Mouse (Mus musculus): ENCODE results near the gene Gjc3.
"Not testable (repeated sequence)": the region's sequence is repeated elsewhere in the genome, so short reads cannot be mapped to it uniquely, and the experiment has no call there.

The Gjc3 gene

DNA sequence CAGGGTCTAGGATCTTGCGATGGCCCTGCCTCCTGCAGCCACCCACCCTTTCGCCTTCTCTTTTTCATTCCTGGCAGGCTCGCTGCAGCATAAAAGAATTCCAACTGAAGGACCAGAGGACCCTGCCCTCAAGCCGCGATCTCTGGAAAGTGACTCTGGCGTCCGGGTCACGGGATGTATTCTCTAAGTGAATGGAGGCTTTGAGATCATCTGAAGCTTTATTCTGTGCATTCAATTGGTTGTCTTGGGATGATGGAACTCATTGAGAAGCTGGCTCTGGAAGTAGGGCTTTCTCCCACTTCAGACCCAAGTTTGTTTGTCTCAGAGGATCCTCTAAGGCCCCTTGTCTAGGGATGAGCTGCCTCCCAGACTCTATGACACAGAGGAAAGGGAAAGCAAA is at the start of gene Gjc3:
Gjc3 (minus strand) TSS at position 154 of the 400 bp plus-strand sequence.
- in situ Hi-C loops (cut with MboI; ENCODE audit: low sequenced_read_pairs), result no loop called here

DNA sequence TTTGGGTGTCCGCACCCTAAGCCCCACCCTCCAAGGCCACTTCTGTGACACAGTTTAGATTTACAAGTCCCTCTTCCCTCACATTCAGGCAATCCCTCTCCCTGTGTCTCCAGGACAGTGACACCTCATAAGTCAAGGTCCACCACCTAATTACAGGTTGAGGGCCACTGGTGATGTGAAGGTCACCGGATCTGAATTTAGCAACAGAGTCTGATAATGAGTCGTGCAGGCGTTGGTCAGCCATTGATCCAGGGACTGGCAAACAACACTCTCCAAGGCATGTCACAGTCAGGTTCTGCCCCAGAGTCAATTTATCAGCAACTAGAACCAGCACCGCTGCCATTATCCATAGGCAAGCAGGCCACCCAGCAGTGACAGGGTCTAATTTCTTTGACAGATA is 49.5 kb upstream of the Gjc3 start:
- in situ Hi-C loops (cut with MboI; ENCODE audit: low sequenced_read_pairs), result no loop called here

DNA sequence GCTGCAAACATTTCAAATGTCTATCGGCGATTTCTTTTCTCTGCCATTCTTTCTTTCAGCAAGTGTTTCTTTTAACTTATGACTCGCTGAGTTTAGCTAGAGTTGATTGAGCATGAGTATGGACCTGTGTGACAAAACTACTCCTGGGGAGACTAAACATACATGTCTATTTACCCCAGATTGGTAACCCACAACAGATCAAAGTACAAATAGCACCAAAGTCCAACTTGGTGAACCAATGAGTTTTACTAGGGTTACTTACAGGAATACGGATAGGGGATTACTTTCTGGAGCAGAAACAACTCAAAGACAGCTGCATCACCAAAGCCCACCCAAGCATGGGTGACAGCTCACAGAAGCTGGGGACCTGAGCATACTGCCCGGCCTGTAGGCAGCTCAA is 46.5 kb upstream of the Gjc3 start:
- in situ Hi-C loops (cut with MboI; ENCODE audit: low sequenced_read_pairs), result no loop called here

DNA sequence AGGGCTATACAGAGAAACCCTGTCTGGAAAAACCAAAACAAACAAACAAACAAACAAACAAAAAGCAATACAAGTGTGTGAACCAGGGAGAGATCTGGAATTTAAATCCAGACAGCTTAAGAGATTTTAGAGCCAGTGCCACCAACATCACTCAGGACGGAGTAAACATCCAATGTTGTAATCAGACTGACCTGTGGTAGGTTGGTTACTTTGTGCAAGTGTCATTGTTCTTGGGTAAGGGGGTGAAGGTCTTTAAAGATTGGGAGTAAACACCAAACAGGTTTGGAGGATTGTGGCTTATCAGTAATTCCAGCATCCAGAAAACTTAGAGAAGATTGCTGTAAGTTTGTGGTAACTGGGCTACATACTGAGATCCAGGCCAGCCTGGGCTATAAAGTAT is 23.5 kb upstream of the Gjc3 start:
- in situ Hi-C loops (cut with MboI; ENCODE audit: low sequenced_read_pairs), result no loop called here

DNA sequence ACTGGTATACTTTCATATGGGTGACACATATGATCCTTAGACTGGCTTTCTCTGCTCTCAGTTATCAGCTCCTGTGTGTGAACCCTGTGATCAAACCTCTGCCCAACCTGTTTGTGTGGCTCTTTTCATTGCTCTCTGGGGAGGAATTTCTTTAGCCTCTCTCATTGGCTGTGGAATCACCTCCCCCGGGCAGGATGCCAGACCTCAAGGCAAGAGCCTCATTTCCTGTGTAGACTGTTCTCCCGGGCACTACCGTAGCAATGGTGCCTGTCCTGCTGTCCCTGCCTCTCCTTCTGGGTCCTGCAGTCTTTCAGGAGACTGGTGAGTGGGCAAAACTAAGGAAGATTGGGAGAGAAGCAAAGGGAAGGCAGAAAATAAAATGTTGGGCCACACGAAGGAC is 18.4 kb upstream of the Gjc3 start, which contains the start of gene Azgp1:
Azgp1 (plus strand) TSS at position 221 of the 400 bp plus-strand sequence.
- in situ Hi-C loops (cut with MboI; ENCODE audit: low sequenced_read_pairs), result no loop called here

DNA sequence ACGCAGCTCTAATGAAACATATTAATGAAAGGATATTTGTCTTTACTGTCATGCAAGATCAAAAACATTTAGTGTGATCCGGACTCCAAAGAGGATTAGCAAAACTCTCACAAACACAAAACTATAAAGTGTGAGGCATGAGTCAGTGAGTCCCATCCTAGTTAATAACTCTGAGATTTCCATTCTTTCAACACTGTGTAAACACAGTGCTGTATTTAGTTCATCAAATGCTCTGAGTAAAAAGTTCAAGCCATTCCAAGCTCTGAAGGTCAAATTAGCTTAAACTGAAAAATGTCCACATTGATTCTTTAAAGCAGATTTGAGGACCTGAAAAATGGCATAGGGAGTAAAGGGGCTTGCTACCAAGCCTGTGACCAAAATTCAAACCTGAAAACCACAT is 16.2 kb upstream of the Gjc3 start:
- in situ Hi-C loops (cut with MboI; ENCODE audit: low sequenced_read_pairs), result no loop called here

DNA sequence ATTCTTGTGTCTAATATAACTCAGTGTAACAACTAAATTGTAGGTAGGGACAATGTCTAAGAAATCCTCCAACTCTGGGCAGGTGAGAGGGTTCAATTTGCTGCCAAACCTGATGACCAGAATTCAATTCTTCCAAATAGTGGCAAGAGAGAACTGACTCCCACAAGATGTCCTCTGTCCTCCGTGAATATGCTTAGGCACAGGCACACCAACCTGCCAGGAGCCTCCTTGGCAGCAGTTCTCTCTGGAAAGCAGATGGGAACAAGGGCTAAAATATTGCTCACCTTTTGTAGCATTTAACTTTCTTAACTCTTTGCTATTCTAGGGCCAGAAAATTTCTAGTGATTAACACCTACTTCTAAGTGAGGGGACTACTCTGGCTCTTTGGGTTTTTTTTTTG is 14.4 kb upstream of the Gjc3 start:
- in situ Hi-C loops (cut with MboI; ENCODE audit: low sequenced_read_pairs), result no loop called here

DNA sequence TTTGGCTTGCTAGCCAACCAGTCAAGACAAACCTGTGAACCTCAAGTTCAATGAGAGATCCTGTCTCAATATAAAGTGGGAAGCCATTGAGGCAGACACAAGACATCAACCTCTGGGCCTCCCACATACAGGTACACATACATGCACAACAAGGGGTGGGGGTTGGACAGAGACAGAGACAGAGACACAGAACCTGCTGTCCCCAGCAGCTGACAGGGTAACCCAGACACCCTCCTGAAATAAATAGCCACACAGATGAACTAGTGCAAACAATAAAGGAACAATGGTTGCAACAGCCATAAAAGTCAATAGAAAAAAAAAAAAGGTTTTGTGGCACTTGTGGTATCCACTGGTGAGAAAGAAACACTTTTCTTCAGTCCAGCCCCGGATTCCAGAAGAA is 12.5 kb upstream of the Gjc3 start:
- in situ Hi-C loops (cut with MboI; ENCODE audit: low sequenced_read_pairs), result no loop called here

DNA sequence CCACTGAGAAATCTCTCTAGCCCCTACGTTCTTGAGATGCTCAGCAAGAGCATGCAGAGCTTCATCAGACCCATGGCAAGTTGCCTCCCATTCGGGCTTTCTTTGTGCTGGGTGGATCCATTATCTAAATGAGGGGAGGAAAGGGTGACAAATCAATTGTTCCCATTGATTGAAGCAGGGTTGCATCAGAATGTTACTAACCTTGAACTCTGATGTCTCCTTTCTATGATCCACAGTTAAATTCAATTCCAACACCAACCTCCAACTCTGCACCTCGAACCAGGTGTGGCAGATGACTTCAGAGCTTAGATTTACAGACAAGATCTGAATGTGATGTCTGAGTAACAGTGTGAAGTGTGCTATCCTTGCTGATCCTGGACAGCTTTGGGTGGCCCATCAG is 11.8 kb upstream of the Gjc3 start:
- in situ Hi-C loops (cut with MboI; ENCODE audit: low sequenced_read_pairs), result no loop called here

DNA sequence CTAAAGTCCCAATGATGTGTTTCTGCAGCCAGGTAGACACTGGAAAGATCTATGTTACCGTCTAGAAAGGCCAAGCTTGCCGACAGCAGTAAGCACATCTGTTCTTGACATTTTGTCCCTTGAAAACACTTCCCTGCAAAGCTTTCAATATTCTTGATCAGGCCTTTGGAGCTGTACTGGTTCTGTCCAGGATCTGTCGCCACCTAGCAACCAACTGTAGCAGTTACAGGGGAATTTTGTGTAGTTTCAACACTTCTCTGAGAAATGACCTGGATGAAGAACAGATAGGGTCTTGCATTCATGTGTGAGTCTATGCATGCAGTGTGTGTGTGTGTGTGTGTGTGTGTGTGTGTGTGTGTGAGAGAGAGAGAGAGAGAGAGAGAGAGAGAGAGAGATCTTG is 10.8 kb upstream of the Gjc3 start:
- in situ Hi-C loops (cut with MboI; ENCODE audit: low sequenced_read_pairs), result no loop called here

DNA sequence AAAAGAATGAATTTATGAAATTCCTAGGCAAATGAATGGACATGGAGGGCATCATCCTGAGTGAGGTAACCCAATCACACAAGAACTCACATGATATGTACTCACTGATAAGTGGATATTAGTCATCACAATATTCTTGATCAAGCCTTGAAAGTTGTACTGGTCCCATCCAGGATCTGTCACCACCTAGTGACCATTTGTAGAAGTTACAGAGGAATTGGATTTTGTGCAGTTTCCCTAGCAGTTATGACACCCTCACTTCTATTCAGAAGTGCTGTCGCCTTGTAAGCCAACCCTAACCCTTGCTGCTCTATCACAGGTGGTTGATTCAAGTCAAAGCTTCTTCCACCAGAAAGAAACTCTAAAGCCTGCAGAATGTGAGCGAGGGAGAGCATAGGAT is 10.3 kb upstream of the Gjc3 start:
- in situ Hi-C loops (cut with MboI; ENCODE audit: low sequenced_read_pairs), result no loop called here

DNA sequence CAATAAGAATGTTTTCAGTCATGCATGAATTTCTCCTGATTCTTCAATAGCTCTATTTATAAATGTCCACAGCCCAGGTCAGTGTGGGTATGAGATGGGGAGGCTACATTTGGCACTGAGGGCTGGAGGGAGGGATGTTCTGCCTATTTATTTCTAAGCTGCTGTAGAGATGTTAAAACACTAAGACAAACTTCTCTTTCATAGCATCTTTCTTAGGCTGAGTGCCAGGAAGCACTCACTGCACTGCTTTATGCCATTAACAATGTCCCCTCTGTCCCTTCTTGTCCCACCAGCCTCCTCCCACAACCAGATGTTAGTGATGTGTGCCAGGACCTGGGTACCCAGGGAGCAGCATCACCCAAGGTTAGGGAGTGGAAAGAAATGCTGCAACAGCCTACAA is 3.6 kb upstream of the Gjc3 start:
- in situ Hi-C loops (cut with MboI; ENCODE audit: low sequenced_read_pairs), result no loop called here

DNA sequence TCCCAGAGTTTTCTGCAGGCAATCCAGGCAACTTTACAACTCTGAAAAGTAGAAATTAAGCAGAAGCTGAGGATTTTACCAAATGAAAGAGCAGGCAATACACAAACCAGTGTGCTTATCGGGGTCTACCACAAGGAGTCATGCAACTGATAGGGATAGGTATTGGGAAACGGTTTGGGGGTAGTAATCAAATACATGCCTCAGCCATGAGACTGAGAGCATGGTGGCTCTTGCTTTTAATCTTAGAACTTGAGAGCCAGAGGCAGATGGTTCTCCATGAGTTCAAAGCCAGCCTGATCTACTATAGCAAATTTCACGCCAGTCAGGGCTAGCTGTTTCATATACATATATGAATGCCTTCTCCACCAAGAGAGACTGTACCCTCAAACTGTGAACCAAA is 6.5 kb downstream of the Gjc3 start:
- in situ Hi-C loops (cut with MboI; ENCODE audit: low sequenced_read_pairs), result no loop called here

DNA sequence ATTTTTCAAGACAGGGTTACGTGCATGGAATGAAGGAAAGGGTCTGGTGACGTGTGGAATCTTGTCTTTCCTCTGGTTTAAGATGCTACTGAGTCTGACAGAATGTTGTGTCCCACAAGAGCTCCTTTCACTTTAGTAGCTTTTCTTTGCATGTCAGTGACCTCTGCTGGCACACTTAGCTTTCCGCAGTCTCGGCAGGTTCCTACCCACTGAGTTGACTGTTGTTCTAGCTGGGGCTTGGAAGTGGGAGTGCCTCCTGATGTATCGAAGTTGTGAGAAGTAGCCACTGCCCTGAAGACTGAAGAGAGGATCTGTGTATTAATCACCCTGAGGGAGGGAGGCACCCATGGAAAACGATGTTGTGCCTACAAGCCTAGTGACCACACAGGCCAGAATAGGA is 11.7 kb downstream of the Gjc3 start:
- in situ Hi-C loops (cut with MboI; ENCODE audit: low sequenced_read_pairs), result no loop called here

DNA sequence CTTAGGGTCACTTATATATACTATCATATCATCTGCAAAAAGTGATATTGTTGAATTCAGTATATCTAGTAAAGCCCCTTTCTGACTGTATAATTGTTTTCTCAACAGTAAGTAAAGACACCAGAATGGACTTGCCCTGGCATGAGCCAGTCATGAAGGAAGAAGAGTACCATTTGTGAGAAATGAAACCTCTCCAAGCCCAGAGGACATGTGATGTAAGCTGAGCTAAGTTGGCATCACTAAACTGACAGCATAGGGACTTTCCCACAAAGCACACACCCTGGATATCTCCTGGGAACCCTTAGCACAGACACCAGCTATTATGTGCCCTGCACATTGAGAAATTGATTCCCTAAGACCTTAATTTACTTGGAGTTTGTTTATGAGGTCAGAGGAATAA is 15.6 kb downstream of the Gjc3 start:
- in situ Hi-C loops (cut with MboI; ENCODE audit: low sequenced_read_pairs), result no loop called here

DNA sequence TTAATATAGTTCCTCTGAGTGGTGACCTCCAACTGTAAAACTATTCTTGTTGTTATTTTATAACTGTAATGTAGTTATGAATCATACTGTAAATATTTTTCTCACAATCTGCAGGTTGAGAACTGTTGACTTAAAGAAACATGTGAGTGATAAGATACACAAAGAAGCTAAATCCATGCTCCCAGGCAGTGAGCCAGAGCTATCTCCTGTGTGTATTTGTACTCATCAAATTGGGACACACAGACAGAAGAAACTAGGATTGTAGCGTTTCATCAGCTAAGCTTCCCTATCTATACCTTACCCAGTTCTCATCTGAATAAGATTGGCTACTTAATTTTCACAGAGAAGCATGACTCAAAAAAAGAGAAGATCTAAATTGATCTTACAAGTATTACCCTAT is 19.8 kb downstream of the Gjc3 start:
- in situ Hi-C loops (cut with MboI; ENCODE audit: low sequenced_read_pairs), result no loop called here

DNA sequence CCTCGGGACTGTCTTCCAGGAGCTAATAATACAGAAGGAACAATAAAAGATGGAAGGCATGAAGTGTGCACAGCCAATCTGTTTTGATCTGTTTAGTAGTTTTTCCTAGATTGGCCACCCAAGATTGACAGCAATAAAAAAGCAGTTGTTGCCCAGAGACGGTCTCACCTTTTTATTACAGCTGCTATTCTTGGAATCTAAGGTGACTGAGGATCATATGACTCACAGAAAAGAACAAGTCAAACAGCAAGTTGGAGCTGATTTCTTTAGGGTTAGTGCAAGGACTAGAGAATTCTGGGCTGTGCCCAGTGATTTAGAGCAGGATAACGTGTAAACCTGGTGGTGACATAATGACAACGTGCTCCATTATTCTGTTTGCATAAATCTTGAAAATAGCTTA is 21.9 kb downstream of the Gjc3 start:
- in situ Hi-C loops (cut with MboI; ENCODE audit: low sequenced_read_pairs), result no loop called here

DNA sequence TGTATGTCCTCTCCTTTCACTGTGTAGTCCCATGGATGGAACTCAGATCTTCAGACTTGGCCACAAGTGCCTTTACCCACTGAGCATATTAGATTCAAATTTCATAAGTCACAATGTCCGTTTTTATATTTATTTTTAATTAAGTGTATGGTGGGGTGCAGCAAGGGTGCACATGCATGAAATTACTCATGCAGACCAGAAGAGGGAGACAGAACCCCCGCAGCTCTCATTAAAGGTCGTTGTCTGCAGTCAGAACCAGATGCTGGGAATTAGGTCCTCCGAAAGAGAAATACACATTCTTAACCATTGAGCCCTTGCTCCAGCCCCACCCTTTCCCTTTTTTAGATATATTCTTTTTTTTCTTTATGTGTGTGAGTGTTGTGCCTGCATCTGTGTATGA is 25.7 kb downstream of the Gjc3 start:
- in situ Hi-C loops (cut with MboI; ENCODE audit: low sequenced_read_pairs), result no loop called here

DNA sequence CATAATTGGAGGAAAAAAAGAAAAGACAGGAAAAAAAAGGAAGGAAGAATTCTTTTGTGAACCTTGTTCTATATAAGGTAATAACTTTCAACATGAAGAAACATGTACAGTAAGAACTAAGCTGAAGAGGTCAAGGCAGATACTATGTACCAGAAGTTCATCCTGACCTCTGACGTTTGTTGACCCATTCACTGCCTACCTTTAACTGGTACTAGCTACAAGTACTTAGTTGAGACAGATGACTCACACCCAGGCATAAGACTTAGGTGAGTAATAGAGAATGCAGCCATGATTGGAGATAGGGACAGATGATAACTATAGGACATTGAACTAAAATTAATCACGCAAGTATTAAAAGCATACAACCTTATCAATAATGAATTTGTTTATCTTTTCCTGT is 26.4 kb downstream of the Gjc3 start:
- in situ Hi-C loops (cut with MboI; ENCODE audit: low sequenced_read_pairs), result no loop called here

DNA sequence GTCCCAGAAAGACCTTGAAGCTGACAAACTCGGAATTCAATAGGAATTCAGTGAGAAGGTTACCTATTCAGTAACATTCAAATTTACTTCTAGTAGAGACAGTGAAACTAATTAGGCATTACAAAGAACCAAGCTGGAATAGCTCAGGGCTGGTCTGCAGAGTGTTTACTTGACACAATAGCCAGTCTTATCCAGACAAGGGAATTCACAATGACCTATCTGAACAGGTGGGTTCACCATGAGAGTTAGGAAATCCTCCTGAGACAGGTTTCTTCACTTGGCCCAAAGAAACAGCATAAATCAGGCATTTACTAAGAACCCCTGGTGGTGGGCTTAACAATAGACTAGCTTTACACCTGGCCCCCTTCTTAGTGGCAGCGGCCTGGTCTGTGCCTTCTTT is 29.0 kb downstream of the Gjc3 start:
- in situ Hi-C loops (cut with MboI; ENCODE audit: low sequenced_read_pairs), result not testable (repeated sequence)

DNA sequence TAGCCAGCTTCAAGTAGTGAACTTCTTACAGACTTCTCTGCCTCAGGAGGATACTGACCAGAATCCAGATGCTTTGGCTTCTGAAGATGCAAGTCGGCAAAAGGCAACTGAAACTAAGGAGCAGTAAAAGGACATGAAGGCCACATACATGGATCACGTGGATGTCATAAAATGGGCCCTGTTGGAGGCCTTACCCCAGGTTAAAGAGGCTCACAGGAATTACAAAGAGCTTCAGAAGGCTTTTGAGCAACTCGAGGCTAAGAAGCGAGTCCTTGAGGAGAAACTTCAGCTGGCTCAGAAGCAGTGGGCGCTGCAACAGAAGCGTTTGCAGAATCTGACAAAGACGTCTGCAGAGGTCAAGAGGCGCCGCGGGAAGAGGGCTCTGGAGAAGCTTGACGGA is 34.5 kb downstream of the Gjc3 start:
- in situ Hi-C loops (cut with MboI; ENCODE audit: low sequenced_read_pairs), result no loop called here

DNA sequence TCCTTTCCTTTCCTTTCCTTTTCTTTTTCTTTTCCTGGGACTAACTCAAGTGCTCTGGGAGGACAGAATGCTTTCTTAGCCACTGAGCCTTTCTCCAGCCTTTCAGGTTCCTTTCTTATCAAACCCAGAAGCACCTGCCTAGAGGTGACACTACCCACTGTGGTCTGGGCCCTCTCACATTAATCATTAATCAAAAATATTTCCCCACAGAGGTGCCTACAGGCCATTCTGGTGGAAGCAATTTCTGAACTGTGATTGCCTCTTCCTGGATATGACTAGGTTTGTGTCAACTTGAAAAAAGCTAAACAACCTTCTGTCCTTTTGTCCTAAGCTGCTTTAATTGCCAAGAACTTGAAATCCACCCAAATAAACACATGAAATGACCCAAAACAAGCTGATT is 40.7 kb downstream of the Gjc3 start:
- in situ Hi-C loops (cut with MboI; ENCODE audit: low sequenced_read_pairs), result no loop called here

DNA sequence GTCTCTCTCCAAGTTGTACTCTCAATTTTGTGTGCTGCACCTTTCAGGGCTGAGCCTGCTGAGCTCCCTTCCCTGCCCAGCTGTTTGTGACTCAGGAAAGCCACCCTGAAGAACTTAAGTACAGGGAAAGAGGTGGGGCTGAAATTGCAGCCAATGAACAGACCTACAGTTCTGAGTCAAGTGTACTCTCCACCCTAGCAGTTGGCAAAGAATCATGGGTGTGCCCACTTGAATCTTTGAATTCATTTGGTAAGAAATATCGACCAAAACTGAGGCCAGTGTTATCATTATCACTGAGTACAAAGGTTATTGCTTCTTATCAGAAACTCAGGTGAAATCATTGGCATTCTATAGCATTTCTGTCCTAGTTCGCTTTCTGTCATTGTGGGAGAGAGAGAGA is 41.4 kb downstream of the Gjc3 start, which contains the start of gene Cyp3a13:
Cyp3a13 (minus strand) TSS at position 88 of the 400 bp plus-strand sequence.
- in situ Hi-C loops (cut with MboI; ENCODE audit: low sequenced_read_pairs), result no loop called here

DNA sequence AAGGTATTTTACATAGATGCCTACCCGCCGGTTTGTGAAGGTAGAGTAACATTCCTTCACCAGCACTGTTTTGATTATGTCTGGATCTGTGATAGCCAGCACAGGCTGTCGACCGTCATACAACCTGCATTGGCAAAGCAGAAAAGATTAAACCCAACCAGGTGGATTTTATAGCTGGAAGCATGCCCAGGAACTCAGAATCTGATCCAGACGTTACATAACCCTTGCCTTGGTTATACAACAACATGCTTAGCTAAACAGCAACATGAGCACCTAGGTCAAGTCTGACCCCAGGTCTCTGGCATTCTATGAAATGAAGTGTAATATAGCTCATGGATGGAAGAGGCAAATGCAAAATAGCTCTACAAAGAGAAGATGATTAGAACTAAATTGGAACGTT is 47.3 kb downstream of the Gjc3 start:
- in situ Hi-C loops (cut with MboI; ENCODE audit: low sequenced_read_pairs), result no loop called here
